Comparison of ENCODE assay signal across 8 mouse cellular contexts in genomic region chr6:146577310-146578109, GRCm38 (mm10). TPM values are rescaled to one million over a fixed set of nuclear protein-coding genes. Genes with fewer than 3 reads are reported as not detected.
DNase-seq lines count a peak whose midpoint lies in the region; ATAC-seq lines count a peak whose summit lies in the region.

Gene Ints13, minus strand, starts transcription at chr6:146577835.

- peak within 1 kb of the TSS; percentile 89 for H3K4me2 ChIP-seq in intestine, embryonic 14.5 days (ENCODE audit: low read length)

- H3K27ac ChIP-seq in intestine, embryonic 14.5 days (ENCODE audit: low read depth), result peak within 1 kb of the TSS; percentile 98

- H3K9ac ChIP-seq in intestine, embryonic 14.5 days (ENCODE audit: low read length), result peak within 1 kb of the TSS; percentile 91

- H3K27me3 ChIP-seq in intestine, embryonic 14.5 days (replicated peaks; ENCODE audit: control insufficient read depth, insufficient read depth, low read length), result no peaks in the 10 kb centered on the region

- intact Hi-C loops in left cerebral cortex, postnatal 14 days (cut with DNase I), result loop anchor here (5.0 to 10.0 kb wide), 2 partner anchors 55 to 163 kb away; no protein-coding TSS in a partner anchor

- DNase-seq in adrenal gland, adult 18-20 months (ENCODE audit: low spot score in 2 of 2), result peak; percentile 94
- DNase-seq in embryo, embryonic 11 days, result peak; percentile 99
- DNase-seq in gastrocnemius, postnatal 25 days, result peak; percentile 98
- peak; percentile 97 for DNase-seq in intestine, embryonic 14.5 days (ENCODE audit: low spot score)
- DNase-seq in left cerebral cortex, postnatal 14 days (ENCODE audit: low spot score in 2 of 2), result peak; percentile 97 to 98
- DNase-seq in mesoderm, embryonic 11.5 days (ENCODE audit: low read depth, low spot score), result peak; percentile 99
- peak; percentile 96 for DNase-seq in right cerebral cortex, postnatal 36 days (ENCODE audit: low spot score in 2 of 2)
- DNase-seq in yolk sac, embryonic 10.5 days (ENCODE audit: low spot score), result peak; percentile 97

- peak; percentile 96 for ATAC-seq in intestine, embryonic 14.5 days (replicated peaks; ENCODE audit: low FRiP score, low TSS enrichment, low read depth)

- under 1% methylated on average over 65 of the region's 77 CpGs for WGBS in intestine, embryonic 14.5 days

- 0 out of 2 replicates have a peak, but pooled peaks cover 3% of the 10 kb centered on the region for H3K36me3 ChIP-seq in intestine, embryonic 14.5 days (ENCODE audit: control insufficient read depth, insufficient read depth, low read length)

- H3K4me1 ChIP-seq in intestine, embryonic 14.5 days (replicated peaks; ENCODE audit: control insufficient read depth, insufficient read depth, low read length), result peaks cover 22% of the 10 kb centered on the region

- peak within 1 kb of the TSS; percentile 87 for H3K4me3 ChIP-seq in intestine, embryonic 14.5 days (ENCODE audit: low read depth, low read length)

- H3K9me3 ChIP-seq in intestine, embryonic 14.5 days (ENCODE audit: control insufficient read depth, low read length), result no peaks in the 10 kb centered on the region

RNA-seq across cellular contexts. Expression of gene Ints13, which starts in this region (rescaled TPM):
- total RNA-seq in adrenal gland, adult 18-20 months (2021), result 10 to 100 TPM; 35.7 to 36.0 TPM
- 10 to 100 TPM; 12.9 to 13.6 TPM for total RNA-seq in gastrocnemius, postnatal 25 days (2021)
- polyA plus RNA-seq in intestine, embryonic 14.5 days (2014; fragmentation: Nextera tagmentation; extraction: Ambion mirVana), result 55.5 and 56.3 TPM in 2 replicates
- total RNA-seq in left cerebral cortex, postnatal 14 days (2021), result 10 to 100 TPM; 29.3 to 40.7 TPM

Comparison
In these comparisons a context has a peak if more than half of its experiments do, and no peak if none do; other contexts are left out.
1. Peak in every context shown above with its lines: DNase-seq, ATAC-seq, H3K4me3 ChIP-seq and H3K27ac ChIP-seq.